Mouse (Mus musculus): ENCODE results near the gene Fkbp3. TPM values are rescaled to one million over a fixed set of nuclear protein-coding genes. Genes with fewer than 3 reads are reported as not detected.
A peak's percentile ranks its signal among the peaks of the same experiment; 100 is the strongest.
"Not testable (repeated sequence)": the region's sequence is repeated elsewhere in the genome, so short reads cannot be mapped to it uniquely, and the experiment has no call there.

Gene Fkbp3
- 311 and 320 TPM in 2 replicates for polyA plus RNA-seq (2012; rRNA removed)

GRCm38 (mm10) chr12:65073611-65074178 lies at the start of gene Fkbp3:
Fkbp3 (minus strand) TSS chr12:65074007.
- no peaks in the 10 kb centered on the region for H3K4me1 ChIP-seq (ENCODE audit: control insufficient read depth, insufficient read depth, low read length)
- peak within 1 kb of the TSS; percentile 94 for H3K27ac ChIP-seq (ENCODE audit: insufficient read depth, low read length)
- peak within 1 kb of the TSS; percentile 91 for H3K4me3 ChIP-seq (replicated peaks; ENCODE audit: insufficient read depth, low read depth, low read length)
- peak; percentile 97 to 98 for DNase-seq
- TF ChIP-seq POLR2A (IDR thresholded peaks at IDR 0.05; ENCODE audit: borderline replicate concordance, insufficient read depth, low read length) (peak; percentile 91), CTCF (IDR thresholded peaks at IDR 0.05; ENCODE audit: borderline replicate concordance, insufficient read depth, low read depth, low read length) (no peak)
- H3K27me3 ChIP-seq (ENCODE audit: control insufficient read depth, insufficient read depth, low read length) = no peaks in the 10 kb centered on the region
- WGBS = under 1% methylated on average over 49 of the region's 49 CpGs

- DNase-seq = no peak
- no peak for TF ChIP-seq CTCF (IDR thresholded peaks at IDR 0.05; ENCODE audit: borderline replicate concordance, insufficient read depth, low read depth, low read length)
- TF ChIP-seq POLR2A (IDR thresholded peaks at IDR 0.05; ENCODE audit: borderline replicate concordance, insufficient read depth, low read length) = no peak
- Histone ChIP-seq H3K27me3 (ENCODE audit: control insufficient read depth, insufficient read depth, low read length) (no peaks in the 10 kb centered on the region), H3K4me1 (ENCODE audit: control insufficient read depth, insufficient read depth, low read length) (no peaks in the 10 kb centered on the region), H3K4me3 (replicated peaks; ENCODE audit: insufficient read depth, low read depth, low read length) (no peak overlapping the region), H3K27ac (ENCODE audit: insufficient read depth, low read length) (no peak overlapping the region)
- WGBS = 91% methylated on average over 5 of the region's 5 CpGs
Observed at GRCm38 (mm10) chr12:65119451-65119850, 45.6 kb upstream of the Fkbp3 start.

GRCm38 (mm10) chr12:65118968-65119367 lies 45.2 kb upstream of the Fkbp3 start:
- WGBS = 69% methylated on average over 7 of the region's 7 CpGs
- no peak for DNase-seq
- Histone ChIP-seq H3K27ac (ENCODE audit: insufficient read depth, low read length) (no peak overlapping the region), H3K4me3 (replicated peaks; ENCODE audit: insufficient read depth, low read depth, low read length) (no peak overlapping the region), H3K4me1 (ENCODE audit: control insufficient read depth, insufficient read depth, low read length) (no peaks in the 10 kb centered on the region), H3K27me3 (ENCODE audit: control insufficient read depth, insufficient read depth, low read length) (no peaks in the 10 kb centered on the region)
- TF ChIP-seq CTCF (IDR thresholded peaks at IDR 0.05; ENCODE audit: borderline replicate concordance, insufficient read depth, low read depth, low read length) = no peak
- no peak for TF ChIP-seq POLR2A (IDR thresholded peaks at IDR 0.05; ENCODE audit: borderline replicate concordance, insufficient read depth, low read length)

GRCm38 (mm10) chr12:65114978-65115377 lies 41.2 kb upstream of the Fkbp3 start:
- H3K4me1 ChIP-seq (ENCODE audit: control insufficient read depth, insufficient read depth, low read length); H3K27me3 ChIP-seq (ENCODE audit: control insufficient read depth, insufficient read depth, low read length); H3K27ac ChIP-seq (ENCODE audit: insufficient read depth, low read length); DNase-seq; H3K4me3 ChIP-seq (replicated peaks; ENCODE audit: insufficient read depth, low read depth, low read length): not testable (repeated sequence)
- WGBS = 98% methylated on average over 3 of the region's 3 CpGs

- Histone ChIP-seq H3K4me1 (ENCODE audit: control insufficient read depth, insufficient read depth, low read length) (no peaks in the 10 kb centered on the region), H3K27me3 (ENCODE audit: control insufficient read depth, insufficient read depth, low read length) (no peaks in the 10 kb centered on the region), H3K27ac (ENCODE audit: insufficient read depth, low read length) (no peak overlapping the region), H3K4me3 (replicated peaks; ENCODE audit: insufficient read depth, low read depth, low read length) (no peak overlapping the region)
- TF ChIP-seq POLR2A (IDR thresholded peaks at IDR 0.05; ENCODE audit: borderline replicate concordance, insufficient read depth, low read length) = no peak
- TF ChIP-seq CTCF (IDR thresholded peaks at IDR 0.05; ENCODE audit: borderline replicate concordance, insufficient read depth, low read depth, low read length) = no peak
- no peak for DNase-seq
- 90% methylated on average over 4 of the region's 4 CpGs for WGBS
Observed at GRCm38 (mm10) chr12:65113925-65114324, 40.1 kb upstream of the Fkbp3 start.

- Histone ChIP-seq H3K4me3 (replicated peaks; ENCODE audit: insufficient read depth, low read depth, low read length) (no peak overlapping the region), H3K4me1 (ENCODE audit: control insufficient read depth, insufficient read depth, low read length) (no peaks in the 10 kb centered on the region), H3K27ac (ENCODE audit: insufficient read depth, low read length) (no peak overlapping the region), H3K27me3 (ENCODE audit: control insufficient read depth, insufficient read depth, low read length) (no peaks in the 10 kb centered on the region)
- 94% methylated on average over 1 of the region's 1 CpGs for WGBS
- DNase-seq = no peak
- no peak for TF ChIP-seq POLR2A (IDR thresholded peaks at IDR 0.05; ENCODE audit: borderline replicate concordance, insufficient read depth, low read length)
- TF ChIP-seq CTCF (IDR thresholded peaks at IDR 0.05; ENCODE audit: borderline replicate concordance, insufficient read depth, low read depth, low read length) = no peak
Observed at GRCm38 (mm10) chr12:65112811-65113210, 39.0 kb upstream of the Fkbp3 start.

- Histone ChIP-seq H3K4me1 (ENCODE audit: control insufficient read depth, insufficient read depth, low read length) (no peaks in the 10 kb centered on the region), H3K27ac (ENCODE audit: insufficient read depth, low read length) (no peak overlapping the region), H3K27me3 (ENCODE audit: control insufficient read depth, insufficient read depth, low read length) (no peaks in the 10 kb centered on the region), H3K4me3 (replicated peaks; ENCODE audit: insufficient read depth, low read depth, low read length) (no peak overlapping the region)
- DNase-seq = no peak
- 96% methylated on average over 3 of the region's 3 CpGs for WGBS
- TF ChIP-seq POLR2A (IDR thresholded peaks at IDR 0.05; ENCODE audit: borderline replicate concordance, insufficient read depth, low read length) (no peak), CTCF (IDR thresholded peaks at IDR 0.05; ENCODE audit: borderline replicate concordance, insufficient read depth, low read depth, low read length) (no peak)
Observed at GRCm38 (mm10) chr12:65111503-65111902, 37.7 kb upstream of the Fkbp3 start.

GRCm38 (mm10) chr12:65108746-65109145 lies 34.9 kb upstream of the Fkbp3 start:
- 88% methylated on average over 1 of the region's 1 CpGs for WGBS
- H3K4me1 ChIP-seq (ENCODE audit: control insufficient read depth, insufficient read depth, low read length) = no peaks in the 10 kb centered on the region

More at GRCm38 (mm10) chr12:65108746-65109145, 34.9 kb upstream of the Fkbp3 start:
- H3K4me3 ChIP-seq (replicated peaks; ENCODE audit: insufficient read depth, low read depth, low read length) = no peak overlapping the region
- no peak overlapping the region for H3K27ac ChIP-seq (ENCODE audit: insufficient read depth, low read length)
- TF ChIP-seq CTCF (IDR thresholded peaks at IDR 0.05; ENCODE audit: borderline replicate concordance, insufficient read depth, low read depth, low read length) (no peak), POLR2A (IDR thresholded peaks at IDR 0.05; ENCODE audit: borderline replicate concordance, insufficient read depth, low read length) (no peak)
- DNase-seq = no peak
- H3K27me3 ChIP-seq (ENCODE audit: control insufficient read depth, insufficient read depth, low read length) = no peaks in the 10 kb centered on the region

Measured in cerebellum, adult 2 months (tissue).